Mouse (Mus musculus) olfactory bulb, adult 2 months (tissue): ENCODE data around the gene Hexim1.

Source experiments
- CTCF ChIP-seq: fragments of 200-500 bp; IDR thresholded peaks from 2 replicates; pipeline ENCODE4 v1.5.1; 2012; ENCODE audit warnings: low read depth, mild to moderate bottlenecking, low read length, moderate library complexity; ENCODE audit not compliant: insufficient read depth
- POLR2A ChIP-seq: fragments of 200-500 bp; IDR thresholded peaks from 2 replicates; pipeline ENCODE4 v1.6.1; 2012; ENCODE audit warnings: mild to moderate bottlenecking, low read depth, low read length, moderate library complexity; ENCODE audit not compliant: insufficient read depth

GRCm38 (mm10) chr11:103103621-103104020 lies 12.4 kb upstream of the Hexim1 start:
- TF ChIP-seq CTCF (no peak), POLR2A (no peak)
